Mouse (Mus musculus): ENCODE data around the gene Capza1. TPM values are rescaled to one million over a fixed set of nuclear protein-coding genes. Genes with fewer than 3 reads are reported as not detected.

Gene Capza1
- polyA plus RNA-seq, 1 experiment from 2014 or later, result 188 TPM

GRCm38 (mm10) chr3:104788561-104789311 is 75.6 kb downstream of the Capza1 start:
- Histone ChIP-seq H3K9ac (peak overlapping the region; percentile 92), H3K4me1 (replicated peaks) (peaks cover 53% of the 10 kb centered on the region), H3K4me2 (peak overlapping the region; percentile 85), H3K27me3 (replicated peaks) (no peaks in the 10 kb centered on the region), H3K36me3 (peaks cover 24% of the 10 kb centered on the region), H3K9me3 (replicated peaks) (no peaks in the 10 kb centered on the region), H3K27ac (ENCODE audit: poor library complexity, severe bottlenecking) (peak overlapping the region; percentile 92), H3K4me3 (peak overlapping the region; percentile 77)
- ATAC-seq (ENCODE audit: insufficient number of reproducible peaks, low FRiP score), result peak; percentile 91
- WGBS, result under 1% methylated on average over 52 of the region's 52 CpGs

GRCm38 (mm10) chr3:104788075-104788474 is 76.2 kb downstream of the Capza1 start, which contains the start of gene Rhoc:
TSS of gene Rhoc (plus strand) at chr3:104788375.
- no peaks in the 10 kb centered on the region for H3K9me3 ChIP-seq (replicated peaks)
- H3K4me2 ChIP-seq, result peak within 1 kb of the TSS; percentile 85
- peaks cover 17% of the 10 kb centered on the region for H3K36me3 ChIP-seq
- H3K9ac ChIP-seq, result peak within 1 kb of the TSS; percentile 92
- 29% methylated on average over 3 of the region's 3 CpGs for WGBS
- no peak; the same call in 1 of the 2 replicates for ATAC-seq (ENCODE audit: insufficient number of reproducible peaks, low FRiP score)
- H3K27ac ChIP-seq (ENCODE audit: poor library complexity, severe bottlenecking), result peak within 1 kb of the TSS; percentile 92
- peaks cover 53% of the 10 kb centered on the region for H3K4me1 ChIP-seq (replicated peaks)
- H3K4me3 ChIP-seq, result peak within 1 kb of the TSS; percentile 77
- H3K27me3 ChIP-seq (replicated peaks), result peaks cover 4% of the 10 kb centered on the region; the same call in 1 of the 2 replicates

DNA sequence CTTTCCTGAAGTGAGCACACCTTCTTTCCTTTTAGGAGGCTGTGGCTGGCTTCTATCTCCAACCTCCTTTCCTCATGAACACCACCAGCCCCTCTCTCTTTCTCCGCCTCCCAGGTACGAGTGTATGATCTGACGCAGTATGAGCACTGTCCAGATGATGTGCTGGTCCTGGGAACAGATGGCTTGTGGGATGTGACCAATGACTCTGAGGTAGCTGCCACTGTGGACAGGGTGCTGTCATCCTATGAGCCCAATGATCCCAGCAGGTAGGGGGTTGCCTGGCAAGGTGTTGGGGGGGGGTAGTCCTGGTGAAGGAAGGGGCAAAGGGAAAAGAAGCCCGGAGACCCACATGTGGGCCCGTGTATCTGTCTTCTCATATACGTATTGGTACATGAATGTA is 79.0 kb downstream of the Capza1 start:
- 92% methylated on average over 6 of the region's 6 CpGs for WGBS
- peaks cover 45% of the 10 kb centered on the region for H3K4me1 ChIP-seq (replicated peaks)

GRCm38 (mm10) chr3:104783971-104784500 is 80.3 kb downstream of the Capza1 start:
- Histone ChIP-seq H3K4me3 (no peak overlapping the region), H3K4me1 (replicated peaks) (peaks cover 41% of the 10 kb centered on the region), H3K9ac (peak overlapping the region; percentile 17; the same call in 1 of the 2 replicates), H3K27me3 (replicated peaks) (peaks cover 11% of the 10 kb centered on the region), H3K9me3 (replicated peaks) (no peaks in the 10 kb centered on the region), H3K27ac (ENCODE audit: poor library complexity, severe bottlenecking) (no peak overlapping the region), H3K4me2 (no peak overlapping the region), H3K36me3 (0 out of 2 replicates have a peak, but pooled peaks cover 2% of the 10 kb centered on the region)
- WGBS, result 37% methylated on average over 14 of the region's 14 CpGs
- ATAC-seq (ENCODE audit: insufficient number of reproducible peaks, low FRiP score), result no peak

More for the DNA sequence above, 79.0 kb downstream of the Capza1 start:
- Histone ChIP-seq H3K27me3 (replicated peaks) (peaks cover 4% of the 10 kb centered on the region; the same call in 1 of the 2 replicates), H3K9me3 (replicated peaks) (no peaks in the 10 kb centered on the region), H3K4me2 (no peak overlapping the region), H3K36me3 (0 out of 2 replicates have a peak, but pooled peaks cover 2% of the 10 kb centered on the region), H3K9ac (no peak overlapping the region), H3K4me3 (no peak overlapping the region), H3K27ac (ENCODE audit: poor library complexity, severe bottlenecking) (no peak overlapping the region)
- no peak for ATAC-seq (ENCODE audit: insufficient number of reproducible peaks, low FRiP score)

DNA sequence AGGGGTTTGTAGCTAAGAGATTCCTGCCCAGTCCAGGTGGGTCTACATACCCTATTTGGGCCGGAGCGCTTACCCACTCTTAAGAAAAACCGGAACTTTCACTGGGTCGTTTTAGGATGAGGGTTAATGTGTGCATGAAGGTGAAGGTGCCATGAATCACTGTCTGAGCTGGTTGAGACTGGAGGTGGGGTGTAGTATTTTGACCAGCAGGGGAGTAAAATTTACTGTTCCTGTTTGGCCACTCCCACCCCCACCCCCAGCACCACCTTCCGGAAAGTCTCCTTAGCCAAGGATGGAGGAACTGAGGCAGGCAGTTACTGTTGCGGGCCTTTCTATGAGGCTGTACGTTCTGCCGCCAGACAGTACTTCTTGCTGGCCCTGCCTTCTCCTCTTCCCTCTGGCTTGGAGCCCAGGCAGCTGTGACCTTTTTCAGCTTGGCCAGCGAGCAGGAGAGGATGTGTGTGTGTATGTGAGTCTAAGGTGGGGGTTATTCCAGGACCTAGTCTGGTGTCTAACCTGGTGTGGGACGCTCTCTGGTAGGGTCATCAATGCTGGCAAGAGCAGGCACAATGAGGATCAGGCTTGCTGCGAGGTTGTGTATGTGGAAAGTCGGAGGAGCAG is 82.1 kb downstream of the Capza1 start:
- Histone ChIP-seq H3K9ac (peak overlapping the region; percentile 84), H3K4me3 (peak overlapping the region; percentile 68), H3K27ac (ENCODE audit: poor library complexity, severe bottlenecking) (peak overlapping the region; percentile 78), H3K36me3 (0 out of 2 replicates have a peak, but pooled peaks cover 2% of the 10 kb centered on the region), H3K9me3 (replicated peaks) (no peaks in the 10 kb centered on the region), H3K4me2 (peak overlapping the region; percentile 94), H3K4me1 (replicated peaks) (peaks cover 34% of the 10 kb centered on the region), H3K27me3 (replicated peaks) (peaks cover 28% of the 10 kb centered on the region)
- WGBS, result 16% methylated on average over 12 of the region's 12 CpGs
- ATAC-seq (ENCODE audit: insufficient number of reproducible peaks, low FRiP score), result no peak

DNA sequence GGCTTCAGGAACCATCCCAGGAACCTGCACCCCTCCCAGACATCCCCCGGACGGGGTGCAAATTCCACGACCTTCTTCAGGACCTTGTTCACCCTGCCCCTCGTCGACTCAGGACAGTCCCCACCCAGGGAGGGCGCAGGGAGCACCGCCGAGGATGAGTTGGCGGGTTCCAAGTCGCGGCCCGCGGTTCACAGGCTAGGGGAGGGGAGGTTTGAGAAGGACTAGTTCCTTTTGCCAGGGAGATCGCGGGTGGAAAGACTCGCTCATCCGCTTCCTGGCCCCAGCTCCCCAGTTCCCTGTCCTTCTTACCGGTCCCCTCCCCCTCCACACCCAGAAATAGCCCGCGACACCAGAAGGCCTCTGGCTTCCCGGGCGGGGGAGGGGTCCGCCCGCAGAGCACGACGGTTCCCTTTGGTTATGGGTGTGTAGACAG is 82.8 kb downstream of the Capza1 start, which contains the start of gene Fam19a3:
Fam19a3 (minus strand) TSS at position 370 of the 433 bp plus-strand sequence.
- WGBS, result under 1% methylated on average over 26 of the region's 26 CpGs
- H3K9me3 ChIP-seq (replicated peaks), result no peaks in the 10 kb centered on the region
- H3K27ac ChIP-seq (ENCODE audit: poor library complexity, severe bottlenecking), result peak within 1 kb of the TSS; percentile 78
- 0 out of 2 replicates have a peak, but pooled peaks cover 2% of the 10 kb centered on the region for H3K36me3 ChIP-seq
- H3K4me2 ChIP-seq, result peak within 1 kb of the TSS; percentile 94
- H3K4me3 ChIP-seq, result peak within 1 kb of the TSS; percentile 68
- peak; percentile 56 for ATAC-seq (ENCODE audit: insufficient number of reproducible peaks, low FRiP score)
- H3K9ac ChIP-seq, result peak within 1 kb of the TSS; percentile 84
- peaks cover 35% of the 10 kb centered on the region for H3K27me3 ChIP-seq (replicated peaks)
- peaks cover 34% of the 10 kb centered on the region for H3K4me1 ChIP-seq (replicated peaks)

DNA sequence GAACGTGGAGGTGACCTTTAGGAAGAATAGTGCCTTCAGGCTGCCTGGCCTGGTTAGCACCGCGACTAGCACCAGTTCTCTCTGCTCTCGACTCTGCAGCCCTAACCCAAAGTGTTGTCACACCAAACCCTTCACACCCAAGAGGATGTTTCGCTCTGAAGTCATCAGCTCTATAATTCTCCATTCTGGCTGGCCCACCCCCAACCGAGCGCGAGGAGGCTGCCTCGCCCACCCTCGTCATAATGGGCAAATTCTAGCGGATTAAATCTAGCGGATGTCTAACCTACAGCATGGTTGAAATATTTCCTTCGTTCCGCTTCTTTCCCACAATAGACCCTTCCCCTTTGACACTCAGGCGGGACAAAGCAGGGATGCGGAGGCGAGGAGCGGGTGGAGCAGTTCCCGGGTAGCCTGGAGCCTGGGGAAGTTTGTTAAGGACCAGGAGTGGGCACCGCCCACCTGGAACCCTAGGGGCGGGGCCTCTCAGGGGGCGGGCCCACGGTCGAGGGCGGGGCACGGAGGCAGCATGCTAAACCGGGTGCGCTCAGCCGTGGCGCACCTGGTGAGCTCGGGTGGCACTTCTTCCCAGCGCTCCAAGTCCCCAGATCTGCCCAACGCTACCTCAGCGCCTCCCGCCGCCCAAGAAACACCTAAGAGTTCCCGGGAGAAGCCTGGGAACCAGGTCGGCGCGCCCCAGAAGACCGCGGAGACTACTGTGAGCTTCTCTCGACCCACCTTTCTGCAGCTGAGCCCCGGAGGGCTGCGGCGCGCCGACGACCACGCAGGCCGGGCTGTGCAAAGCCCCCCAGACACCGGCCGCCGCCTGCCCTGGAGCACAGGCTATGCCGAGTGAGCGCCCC is 83.5 kb downstream of the Capza1 start, which contains the start of gene Ppm1j:
Ppm1j (plus strand) TSS at position 496 of the 860 bp plus-strand sequence.
- Histone ChIP-seq H3K4me1 (replicated peaks) (peaks cover 34% of the 10 kb centered on the region), H3K4me3 (peak within 1 kb of the TSS; percentile 68), H3K9ac (peak within 1 kb of the TSS; percentile 84), H3K9me3 (replicated peaks) (no peaks in the 10 kb centered on the region), H3K4me2 (peak within 1 kb of the TSS; percentile 94), H3K27me3 (replicated peaks) (peaks cover 42% of the 10 kb centered on the region), H3K27ac (ENCODE audit: poor library complexity, severe bottlenecking) (peak within 1 kb of the TSS; percentile 78), H3K36me3 (0 out of 2 replicates have a peak, but pooled peaks cover 2% of the 10 kb centered on the region)
- WGBS, result 1% methylated on average over 56 of the region's 56 CpGs
- ATAC-seq (ENCODE audit: insufficient number of reproducible peaks, low FRiP score), result peak; percentile 66

DNA sequence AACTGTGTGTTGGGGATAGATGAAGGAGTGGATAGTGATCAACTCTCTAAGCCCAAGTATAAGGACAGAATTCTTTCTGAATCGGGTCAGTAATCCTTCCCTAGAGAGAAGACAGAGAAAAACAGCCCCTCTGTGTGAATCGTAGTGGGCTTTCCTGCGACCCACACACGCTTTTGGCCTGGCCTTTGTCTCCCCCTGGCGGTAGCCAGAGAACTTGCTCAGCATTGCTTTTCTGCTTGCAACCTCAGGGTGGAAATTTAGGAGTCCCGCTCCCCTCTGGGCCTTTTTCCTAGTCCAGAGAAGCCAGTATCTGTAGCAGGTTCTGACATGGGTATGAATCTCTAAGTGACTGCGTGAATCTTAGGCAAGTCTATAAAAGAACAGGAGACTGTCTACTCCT is 84.4 kb downstream of the Capza1 start:
- H3K27me3 ChIP-seq (replicated peaks), result peaks cover 45% of the 10 kb centered on the region

GRCm38 (mm10) chr3:104777342-104777741 is 87.0 kb downstream of the Capza1 start:
- no peak for ATAC-seq (ENCODE audit: insufficient number of reproducible peaks, low FRiP score)

More for the DNA sequence above, 84.4 kb downstream of the Capza1 start:
- Histone ChIP-seq H3K36me3 (no peaks in the 10 kb centered on the region), H3K9me3 (replicated peaks) (no peaks in the 10 kb centered on the region), H3K9ac (no peak overlapping the region), H3K27ac (ENCODE audit: poor library complexity, severe bottlenecking) (no peak overlapping the region), H3K4me2 (peak overlapping the region; percentile 94; the same call in 1 of the 2 replicates), H3K4me1 (replicated peaks) (peaks cover 34% of the 10 kb centered on the region), H3K4me3 (no peak overlapping the region)
- no peak for ATAC-seq (ENCODE audit: insufficient number of reproducible peaks, low FRiP score)
- 4% methylated on average over 7 of the region's 7 CpGs for WGBS

GRCm38 (mm10) chr3:104773301-104773700 is 91.0 kb downstream of the Capza1 start:
- no peak overlapping the region for H3K4me2 ChIP-seq
- H3K36me3 ChIP-seq, result no peaks in the 10 kb centered on the region
- no peak overlapping the region for H3K4me3 ChIP-seq
- 81% methylated on average over 7 of the region's 7 CpGs for WGBS
- H3K9me3 ChIP-seq (replicated peaks), result no peaks in the 10 kb centered on the region
- no peak for ATAC-seq (ENCODE audit: insufficient number of reproducible peaks, low FRiP score)
- no peak overlapping the region for H3K9ac ChIP-seq
- H3K27ac ChIP-seq (ENCODE audit: poor library complexity, severe bottlenecking), result no peak overlapping the region
- peaks cover 40% of the 10 kb centered on the region for H3K27me3 ChIP-seq (replicated peaks)
- peaks cover 7% of the 10 kb centered on the region for H3K4me1 ChIP-seq (replicated peaks)

More at GRCm38 (mm10) chr3:104777342-104777741, 87.0 kb downstream of the Capza1 start:
- WGBS, result 1% methylated on average over 20 of the region's 20 CpGs
- Histone ChIP-seq H3K36me3 (no peaks in the 10 kb centered on the region), H3K9me3 (replicated peaks) (no peaks in the 10 kb centered on the region), H3K27me3 (replicated peaks) (peaks cover 51% of the 10 kb centered on the region), H3K9ac (peak overlapping the region; percentile 61), H3K4me1 (replicated peaks) (peaks cover 23% of the 10 kb centered on the region), H3K4me2 (peak overlapping the region; percentile 77), H3K27ac (ENCODE audit: poor library complexity, severe bottlenecking) (no peak overlapping the region), H3K4me3 (peak overlapping the region; percentile 47)
